Mouse (Mus musculus) stomach, embryonic 14.5 days (tissue): ENCODE data around the gene Kif17. TPM values are rescaled to one million over a fixed set of nuclear protein-coding genes. Genes with fewer than 3 reads are reported as not detected.
"Not testable (repeated sequence)": the region's sequence is repeated elsewhere in the genome, so short reads cannot be mapped to it uniquely, and the experiment has no call there.

Experiments
- ATAC-seq: fragments of 200-750 bp; cut with Nextera tagmentation; 2 replicates; pipeline ENCODE4 v1.8.0; 2017; ENCODE audit warnings: low read depth, moderate TSS enrichment; ENCODE audit not compliant: insufficient number of reproducible peaks, insufficient read depth, low FRiP score
- H3K27ac ChIP-seq: fragments of 300-500 bp; sonication (generic); 2 replicates; pipeline ENCODE4 v1.5.1; 2014; ENCODE audit warnings: mild to moderate bottlenecking, low read length, moderate library complexity, mixed read lengths
- H3K27me3 ChIP-seq: fragments of 300-500 bp; sonication (generic); 2 replicates; pipeline ENCODE4 v1.6.1; 2014; ENCODE audit warnings: low read length, control low read depth, mixed read lengths; ENCODE audit not compliant: control insufficient read depth, insufficient read depth
- H3K36me3 ChIP-seq: fragments of 300-500 bp; sonication (generic); 2 replicates; pipeline ENCODE4 v1.6.1; 2014; ENCODE audit warnings: mild to moderate bottlenecking, control low read depth, low read length, moderate library complexity, mixed read lengths; ENCODE audit not compliant: control insufficient read depth, insufficient read depth
- H3K4me1 ChIP-seq: fragments of 300-500 bp; sonication (generic); 2 replicates; pipeline ENCODE4 v1.6.1; 2014; ENCODE audit warnings: low read length, control low read depth, mixed read lengths; ENCODE audit not compliant: control insufficient read depth, insufficient read depth
- H3K4me2 ChIP-seq: fragments of 300-500 bp; sonication (generic); replicated peaks from 2 replicates; pipeline ENCODE4 v1.6.1; 2014; ENCODE audit warnings: low read depth, low read length, control low read depth
- H3K4me3 ChIP-seq: fragments of 300-500 bp; sonication (generic); 2 replicates; pipeline ENCODE4 v1.5.1; 2014; ENCODE audit warnings: low read depth, low read length, control low read depth
- H3K9ac ChIP-seq: fragments of 300-500 bp; sonication (generic); replicated peaks from 2 replicates; pipeline ENCODE4 v1.6.1; 2014; ENCODE audit warnings: low read depth, mild to moderate bottlenecking, control low read depth, low read length, moderate library complexity, mixed read lengths
- H3K9me3 ChIP-seq: fragments of 300-500 bp; sonication (generic); 2 replicates; pipeline ENCODE4 v1.6.1; 2016; ENCODE audit warnings: low read depth, low read length, control low read depth; ENCODE audit not compliant: control insufficient read depth
- WGBS: fragments of 180-500 bp; shearing (Covaris S2); extraction: QIAGEN DNeasy Blood & Tissue Kit; methylation state at CpG from one replicate; pipeline ENCODE4 v1.1.7; 2014; 5-methylcytosine and 5-hydroxymethylcytosine counted together
- polyA plus RNA-seq: library from polyadenylated mRNA; unstranded; fragments of >200 nt; fragmentation: Nextera tagmentation; extraction: Ambion mirVana; gene quantifications from 2 replicates; pipeline ENCODE4 v1.2.1, GENCODE M21; 2014

Kif17 gene
- polyA plus RNA-seq, 1 experiment from 2014 or later: 1.5 TPM

- no peak for ATAC-seq
- H3K4me1 ChIP-seq: peaks cover 12% of the 10 kb centered on the region; the same call in 1 of the 2 replicates
- 63% methylated on average over 4 of the region's 4 CpGs for whole genome bisulfite sequencing
These were observed 72.5 kb downstream of the Kif17 start for GRCm38 (mm10) chr4:138322692-138323091.

GRCm38 (mm10) chr4:138323753-138324152 lies 73.5 kb downstream of the Kif17 start:
- no peak for ATAC-seq
- Histone ChIP-seq H3K36me3 (no peaks in the 10 kb centered on the region), H3K4me2 (no peak overlapping the region), H3K9ac (no peak overlapping the region), H3K9me3 (no peaks in the 10 kb centered on the region), H3K27me3 (no peaks in the 10 kb centered on the region), H3K27ac (peak overlapping the region; percentile 75), H3K4me1 (peaks cover 12% of the 10 kb centered on the region; the same call in 1 of the 2 replicates), H3K4me3 (no peak overlapping the region)
- WGBS: 56% methylated on average over 4 of the region's 4 CpGs

More at GRCm38 (mm10) chr4:138322692-138323091, 72.5 kb downstream of the Kif17 start:
- Histone ChIP-seq H3K4me3 (no peak overlapping the region), H3K27me3 (no peaks in the 10 kb centered on the region), H3K4me2 (no peak overlapping the region), H3K36me3 (no peaks in the 10 kb centered on the region), H3K27ac (no peak overlapping the region), H3K9me3 (no peaks in the 10 kb centered on the region), H3K9ac (no peak overlapping the region)

- H3K9me3 ChIP-seq: no peaks in the 10 kb centered on the region
- no peaks in the 10 kb centered on the region for H3K36me3 ChIP-seq
- ATAC-seq: no peak
- no peak overlapping the region for H3K9ac ChIP-seq
- WGBS: 89% methylated on average over 3 of the region's 3 CpGs
- H3K4me1 ChIP-seq: peaks cover 12% of the 10 kb centered on the region; the same call in 1 of the 2 replicates
- H3K27me3 ChIP-seq: no peaks in the 10 kb centered on the region
- H3K4me2 ChIP-seq: no peak overlapping the region
- no peak overlapping the region for H3K4me3 ChIP-seq
- peak overlapping the region; percentile 75; the same call in 1 of the 2 replicates for H3K27ac ChIP-seq
These were observed 74.2 kb downstream of the Kif17 start for GRCm38 (mm10) chr4:138324451-138324850.

GRCm38 (mm10) chr4:138325466-138326076 lies 75.3 kb downstream of the Kif17 start:
- 0% methylated on average over 45 of the region's 45 CpGs for WGBS
- Histone ChIP-seq H3K9ac (peak overlapping the region; percentile 95), H3K27ac (peak overlapping the region; percentile 96), H3K4me2 (peak overlapping the region; percentile 45), H3K9me3 (no peaks in the 10 kb centered on the region), H3K4me3 (peak overlapping the region; percentile 95), H3K36me3 (no peaks in the 10 kb centered on the region), H3K4me1 (peaks cover 12% of the 10 kb centered on the region; the same call in 1 of the 2 replicates), H3K27me3 (no peaks in the 10 kb centered on the region)
- peak; percentile 92 for ATAC-seq

- Histone ChIP-seq H3K9ac (peak within 1 kb of the TSS; percentile 95), H3K27ac (peak within 1 kb of the TSS; percentile 96), H3K36me3 (no peaks in the 10 kb centered on the region), H3K27me3 (no peaks in the 10 kb centered on the region), H3K4me2 (peak within 1 kb of the TSS; percentile 45), H3K9me3 (no peaks in the 10 kb centered on the region), H3K4me1 (peaks cover 12% of the 10 kb centered on the region; the same call in 1 of the 2 replicates), H3K4me3 (peak within 1 kb of the TSS; percentile 95)
- peak; percentile 53; the same call in 1 of the 2 replicates for ATAC-seq
- 2% methylated on average over 41 of the region's 41 CpGs for WGBS
These were observed 76.0 kb downstream of the Kif17 start, which contains the start of gene Pink1 for GRCm38 (mm10) chr4:138326077-138326695. Gene Pink1, minus strand, starts transcription at chr4:138326307.

GRCm38 (mm10) chr4:138327155-138327554 lies 76.9 kb downstream of the Kif17 start:
- not testable (repeated sequence) for H3K4me3 ChIP-seq, H3K27me3 ChIP-seq, H3K4me2 ChIP-seq, H3K36me3 ChIP-seq, H3K4me1 ChIP-seq, H3K27ac ChIP-seq, H3K9ac ChIP-seq, H3K9me3 ChIP-seq, ATAC-seq
- 62% methylated on average over 8 of the region's 12 CpGs for WGBS

GRCm38 (mm10) chr4:138327891-138328470 lies 77.7 kb downstream of the Kif17 start:
- Histone ChIP-seq H3K27me3 (no peaks in the 10 kb centered on the region), H3K4me3 (0 out of 2 replicates have a peak overlapping the region, but pooled peaks have one; percentile 9), H3K9ac (no peak overlapping the region), H3K4me2 (peak overlapping the region; percentile 19; the same call in 1 of the 2 replicates), H3K9me3 (no peaks in the 10 kb centered on the region), H3K36me3 (no peaks in the 10 kb centered on the region), H3K4me1 (peaks cover 5% of the 10 kb centered on the region; the same call in 1 of the 2 replicates), H3K27ac (no peak overlapping the region)
- ATAC-seq: no peak
- 71% methylated on average over 7 of the region's 7 CpGs for WGBS

GRCm38 (mm10) chr4:138330264-138330671 lies 80.0 kb downstream of the Kif17 start:
- H3K27ac ChIP-seq: no peak overlapping the region
- ATAC-seq: no peak
- H3K4me3 ChIP-seq: no peak overlapping the region
- no peaks in the 10 kb centered on the region for H3K4me1 ChIP-seq
- no peaks in the 10 kb centered on the region for H3K9me3 ChIP-seq
- H3K36me3 ChIP-seq: no peaks in the 10 kb centered on the region
- H3K27me3 ChIP-seq: no peaks in the 10 kb centered on the region
- 14% methylated on average over 15 of the region's 15 CpGs for WGBS
- no peak overlapping the region for H3K9ac ChIP-seq
- no peak overlapping the region for H3K4me2 ChIP-seq
